Mouse (Mus musculus) liver, adult 2 months (tissue): ENCODE results near the gene Olfr691.

Source experiments
- CTCF ChIP-seq: fragments of 200-500 bp; IDR thresholded peaks from 2 replicates; pipeline ENCODE4 v1.5.1; 2011; ENCODE audit warnings: low read depth, low read length, control low read depth
- POLR2A ChIP-seq: fragments of 200-500 bp; IDR thresholded peaks from 2 replicates; pipeline ENCODE4 v1.6.1; 2011; ENCODE audit warnings: low read length, control low read depth; ENCODE audit not compliant: insufficient read depth; ENCODE audit errors: extremely low read depth

GRCm38 (mm10) chr7:105310865-105311264, 31.2 kb downstream of the Olfr691 start, which contains the start of gene Olfr689:
- TF ChIP-seq CTCF, result no peak
- no peak for TF ChIP-seq POLR2A
